Mouse (Mus musculus) stomach, postnatal 0 days (tissue): ENCODE data around the gene Cacna2d1.

Source experiments
- CTCF ChIP-seq: IDR thresholded peaks from 2 replicates; pipeline ENCODE4 v1.5.1; 2016; ENCODE audit warnings: antibody characterized with exemption, low read depth, mild to moderate bottlenecking, moderate library complexity
- EP300 ChIP-seq: optimal IDR thresholded peaks from 2 replicates; pipeline ENCODE3; 2016; ENCODE audit warnings: antibody characterized with exemption

DNA sequence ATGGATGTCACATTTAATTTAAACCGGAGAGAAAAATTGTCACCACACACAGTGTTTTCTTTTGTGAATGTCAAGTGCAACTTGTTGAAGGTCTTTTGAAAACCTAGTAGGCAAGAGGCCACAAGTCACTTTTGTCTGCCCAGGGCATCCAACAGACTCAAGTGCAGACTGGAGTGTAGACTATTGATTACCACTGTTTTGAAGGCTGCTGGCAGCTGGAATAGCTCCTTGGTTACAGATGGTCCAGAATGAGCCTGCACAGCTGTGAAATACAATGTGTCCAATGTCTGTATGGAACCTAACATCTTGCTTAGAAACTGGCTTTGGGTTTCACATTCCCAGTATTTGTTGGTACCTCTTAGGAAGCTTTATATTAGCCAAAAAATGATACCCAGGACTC lies 176.2 kb downstream of the Cacna2d1 start:
- TF ChIP-seq CTCF, result no peak
- no peak for TF ChIP-seq EP300
